ENCODE assay signal across 15 mouse cellular contexts in genomic region chr1:73170668-73171008, GRCm38 (mm10).
DNase-seq lines count a peak whose midpoint lies in the region; ATAC-seq lines count a peak whose summit lies in the region.
"Had no signal": no experiment of that assay in that cellular context is flagged by ENCODE, and none has a peak within 500 bp of the region (broad histone marks: within the 10 kb centered on the region; RNA-seq: fewer than 3 reads in every experiment).

No protein-coding gene starts in this region.

- no peaks in the 10 kb centered on the region for H3K36me3 ChIP-seq in embryonic facial prominence, embryonic 10.5 days (replicated peaks)
- H3K36me3 ChIP-seq in midbrain, embryonic 12.5 days: no peaks in the 10 kb centered on the region

- no peak overlapping the region for H3K4me3 ChIP-seq in embryonic facial prominence, embryonic 10.5 days
- H3K4me3 ChIP-seq in midbrain, embryonic 12.5 days: no peak overlapping the region
- H3K4me3 ChIP-seq: heart, adult 2 months; megakaryocyte, embryonic 14.5 days had no signal

- no peak overlapping the region for H3K9ac ChIP-seq in midbrain, embryonic 12.5 days (replicated peaks)
- H3K9ac ChIP-seq: lung, embryonic 14.5 days had no signal

- ATAC-seq in midbrain, embryonic 12.5 days (ENCODE audit: low FRiP score, low read depth): no peak
- ATAC-seq in granulocyte monocyte progenitor cell, adult 5-6 weeks (replicated peaks; ENCODE audit: poor library complexity, severe bottlenecking): no peak

- peaks cover 9% of the 10 kb centered on the region; the same call in 1 of the 2 replicates for H3K9me3 ChIP-seq in embryonic facial prominence, embryonic 10.5 days
- peaks cover 9% of the 10 kb centered on the region; the same call in 1 of the 2 replicates for H3K9me3 ChIP-seq in midbrain, embryonic 12.5 days

- no peaks in the 10 kb centered on the region for H3K27me3 ChIP-seq in embryonic facial prominence, embryonic 10.5 days (replicated peaks; ENCODE audit: low read depth, poor library complexity, severe bottlenecking)
- peaks cover 56% of the 10 kb centered on the region for H3K27me3 ChIP-seq in midbrain, embryonic 12.5 days
- H3K27me3 ChIP-seq: megakaryocyte, embryonic 14.5 days had no signal

- H3K4me2 ChIP-seq in midbrain, embryonic 12.5 days (replicated peaks): no peak overlapping the region
- H3K4me2 ChIP-seq: lung, embryonic 14.5 days had no signal

- H3K4me1 ChIP-seq in embryonic facial prominence, embryonic 10.5 days: peaks cover 25% of the 10 kb centered on the region
- peaks cover 22% of the 10 kb centered on the region for H3K4me1 ChIP-seq in midbrain, embryonic 12.5 days
- H3K4me1 ChIP-seq: megakaryocyte, embryonic 14.5 days had no signal

- DNase-seq in gastrocnemius, postnatal 10 days: peak; percentile 10
- DNase-seq in gastrocnemius, postnatal 4 days (ENCODE audit: low spot score in 2 of 2): no peak
- peak; percentile 22 to 42 for DNase-seq in kidney, postnatal 4 days
- no peak for DNase-seq in kidney, adult 8-10 months
- DNase-seq in embryonic facial prominence, embryonic 10.5 days (ENCODE audit: low spot score): peak; percentile 71
- no peak for DNase-seq in urinary bladder, adult 18-20 months (ENCODE audit: low spot score in 2 of 2)
- DNase-seq: cerebellum, postnatal 14 days; heart, adult 2 months; heart, postnatal 36 days; lung, embryonic 14.5 days; right cerebral cortex, postnatal 25 days; thymus, postnatal 25 days had no signal

- 56% methylated on average over 3 of the region's 3 CpGs for WGBS in embryonic facial prominence, embryonic 10.5 days
- WGBS in midbrain, embryonic 12.5 days: 38% methylated on average over 3 of the region's 3 CpGs

- peak overlapping the region; percentile 77 for H3K27ac ChIP-seq in embryonic facial prominence, embryonic 10.5 days (replicated peaks)
- H3K27ac ChIP-seq in midbrain, embryonic 12.5 days (replicated peaks): peak overlapping the region; percentile 58; the same call in 1 of the 2 replicates
- H3K27ac ChIP-seq: heart, adult 2 months had no signal

Comparison
In these comparisons a context has a peak if more than half of its experiments do, and no peak if none do; other contexts are left out.
1. DNase-seq: peak in gastrocnemius, postnatal 10 days (single experiment), kidney, postnatal 4 days (2 of 2) and embryonic facial prominence, embryonic 10.5 days (single experiment); none in gastrocnemius, postnatal 4 days (0 of 2), kidney, adult 8-10 months (0 of 2) and urinary bladder, adult 18-20 months (0 of 2).